Mouse (Mus musculus): ENCODE measurements around the gene Prnd.

Gene Prnd

GRCm38 (mm10) chr2:131952961-131953538 lies 2.4 kb downstream of the Prnd start:
- CTCF ChIA-PET, result interaction anchor here (0.5 to 1.9 kb wide), 15 partner anchors 13 to 773 kb away, joined by 3 to 9 read pairs (median 4); no protein-coding TSS in a partner anchor
- POLR2A ChIA-PET, result interaction anchor here in 3 of 4 experiments (0.6 to 2.3 kb wide), 15 partner anchors 17 to 453 kb away, joined by 3 to 8 read pairs (median 4); partner anchors contain the start of genes Prn (in 2 of the 3), Prnp (in 2 of the 3), Pcna (in 1 of the 3) and Rassf2 (in 1 of the 3)

GRCm38 (mm10) chr2:131953711-131954110 lies 3.0 kb downstream of the Prnd start:
- POLR2A ChIA-PET, result interaction anchor here in 3 of 4 experiments (0.6 to 2.3 kb wide), 16 partner anchors 17 to 453 kb away, joined by 3 to 8 read pairs (median 4); partner anchors contain the start of genes Prn (in 2 of the 3), Prnp (in 2 of the 3), Pcna (in 1 of the 3) and Rassf2 (in 1 of the 3)

GRCm38 (mm10) chr2:131954835-131955234 lies 4.2 kb downstream of the Prnd start:
- ChIA-PET CTCF (no interaction called here), POLR2A (interaction anchor here in 1 of 4 experiments (1.5 kb wide), 1 partner anchor 149 kb away, joined by 3 read pairs; no protein-coding TSS in a partner anchor)

More at GRCm38 (mm10) chr2:131953711-131954110, 3.0 kb downstream of the Prnd start:
- CTCF ChIA-PET, result interaction anchor here (0.5 to 1.9 kb wide), 14 partner anchors 13 to 773 kb away, joined by 3 to 9 read pairs (median 4); no protein-coding TSS in a partner anchor

- ChIA-PET POLR2A (no interaction called here), CTCF (no interaction called here)
Measured at GRCm38 (mm10) chr2:131955264-131955663, 4.6 kb downstream of the Prnd start.

- CTCF ChIA-PET, result interaction anchor here in 3 of 4 experiments (0.6 to 1.7 kb wide), 6 partner anchors 17 to 306 kb away, joined by 3 to 4 read pairs (median 3); partner anchors contain the start of genes Cds2 (in 1 of the 3), Prn (in 1 of the 3) and Prnp (in 1 of the 3)
Measured at GRCm38 (mm10) chr2:131956336-131957256, 5.9 kb downstream of the Prnd start.

GRCm38 (mm10) chr2:131957731-131958222 lies 7.1 kb downstream of the Prnd start:
- ChIA-PET POLR2A (interaction anchor here in 2 of 4 experiments (1.1 to 3.5 kb wide), 6 partner anchors 24 to 166 kb away, joined by 3 to 10 read pairs (median 4); no protein-coding TSS in a partner anchor), CTCF (interaction anchor here in 3 of 4 experiments (0.8 to 1.7 kb wide), 5 partner anchors 25 to 903 kb away, joined by 3 to 4 read pairs (median 3); no protein-coding TSS in a partner anchor)

More at GRCm38 (mm10) chr2:131956336-131957256, 5.9 kb downstream of the Prnd start:
- POLR2A ChIA-PET, result interaction anchor here in 3 of 4 experiments (0.7 to 3.5 kb wide), 11 partner anchors 21 to 1940 kb away, joined by 3 to 10 read pairs (median 3); partner anchors contain the start of gene Rassf2 (in 1 of the 3)

- ChIA-PET POLR2A (interaction anchor here in 1 of 4 experiments (3.3 kb wide), 1 partner anchor 9 kb away, joined by 8 read pairs; no protein-coding TSS in a partner anchor), CTCF (interaction anchor here in 1 of 4 experiments (1.0 kb wide), 1 partner anchor 12 kb away, joined by 3 read pairs; no protein-coding TSS in a partner anchor)
Measured at GRCm38 (mm10) chr2:131961671-131962070, 11.0 kb downstream of the Prnd start.

- ChIA-PET POLR2A (interaction anchor here in 3 of 4 experiments (0.6 to 1.7 kb wide), 4 partner anchors 8 to 220 kb away, joined by 3 to 8 read pairs (median 4); no protein-coding TSS in a partner anchor), CTCF (interaction anchor here in 2 of 4 experiments (0.6 to 1.0 kb wide), 3 partner anchors 65 to 269 kb away, joined by 3 to 4 read pairs (median 3); no protein-coding TSS in a partner anchor)
Measured at GRCm38 (mm10) chr2:131970597-131970996, 19.9 kb downstream of the Prnd start.

GRCm38 (mm10) chr2:131971098-131971497 lies 20.4 kb downstream of the Prnd start:
- ChIA-PET POLR2A (interaction anchor here in 3 of 4 experiments (0.6 to 1.7 kb wide), 4 partner anchors 7 to 221 kb away, joined by 3 to 8 read pairs (median 4); no protein-coding TSS in a partner anchor), CTCF (interaction anchor here in 1 of 4 experiments (1.0 kb wide), 1 partner anchor 128 kb away, joined by 3 read pairs; no protein-coding TSS in a partner anchor)

- ChIA-PET CTCF (interaction anchor here in 2 of 4 experiments (0.7 to 1.5 kb wide), 6 partner anchors 14 to 431 kb away, joined by 3 to 4 read pairs (median 4); partner anchors contain the start of gene Rassf2 (in 1 of the 2)), POLR2A (interaction anchor here in 1 of 4 experiments (0.6 to 1.1 kb wide), 2 partner anchors 59 to 66 kb away, joined by 3 to 4 read pairs; no protein-coding TSS in a partner anchor)
Measured at GRCm38 (mm10) chr2:131976663-131977062, 26.0 kb downstream of the Prnd start.

- ChIA-PET POLR2A (interaction anchor here in 2 of 4 experiments (0.6 to 3.2 kb wide), 9 partner anchors 14 to 258 kb away, joined by 3 to 10 read pairs (median 4); partner anchors contain the start of gene Rassf2 (in 1 of the 2)), CTCF (interaction anchor here (0.6 to 4.1 kb wide), 6 partner anchors 133 to 258 kb away, joined by 3 to 27 read pairs (median 4); no protein-coding TSS in a partner anchor)
Measured at GRCm38 (mm10) chr2:131980866-131981265, 30.2 kb downstream of the Prnd start.

- POLR2A ChIA-PET, result interaction anchor here in 3 of 4 experiments (0.6 to 3.2 kb wide), 15 partner anchors 10 to 486 kb away, joined by 3 to 10 read pairs (median 4); partner anchors contain the start of genes Prn (in 1 of the 3) and Prnp (in 1 of the 3)
- CTCF ChIA-PET, result interaction anchor here (0.5 to 4.1 kb wide), 41 partner anchors 10 to 1089 kb away, joined by 3 to 30 read pairs (median 4); partner anchors contain the start of genes Rassf2 (in 2 of the 4) and Prnd (in 1 of the 4)
Measured at GRCm38 (mm10) chr2:131982546-131983196, 32.0 kb downstream of the Prnd start.

GRCm38 (mm10) chr2:131987950-131988349 lies 37.3 kb downstream of the Prnd start:
- ChIA-PET CTCF (interaction anchor here in 3 of 4 experiments (0.7 to 2.1 kb wide), 5 partner anchors 123 to 148 kb away, joined by 3 to 7 read pairs (median 3); no protein-coding TSS in a partner anchor), POLR2A (interaction anchor here in 2 of 4 experiments (0.9 to 1.3 kb wide), 4 partner anchors 32 to 148 kb away, joined by 3 read pairs; no protein-coding TSS in a partner anchor)

GRCm38 (mm10) chr2:131988550-131988949 lies 37.9 kb downstream of the Prnd start:
- ChIA-PET POLR2A (interaction anchor here in 2 of 4 experiments (0.6 to 1.3 kb wide), 5 partner anchors 32 to 223 kb away, joined by 3 read pairs; no protein-coding TSS in a partner anchor), CTCF (interaction anchor here in 3 of 4 experiments (0.6 to 2.1 kb wide), 5 partner anchors 123 to 164 kb away, joined by 3 to 7 read pairs (median 3); no protein-coding TSS in a partner anchor)

GRCm38 (mm10) chr2:131992487-131992886 lies 41.8 kb downstream of the Prnd start:
- POLR2A ChIA-PET, result interaction anchor here in 3 of 4 experiments (0.6 to 2.9 kb wide), 7 partner anchors 10 to 841 kb away, joined by 3 to 11 read pairs (median 4); partner anchors contain the start of gene Rassf2 (in 1 of the 3)
- CTCF ChIA-PET, result interaction anchor here in 3 of 4 experiments (0.6 to 1.5 kb wide), 4 partner anchors 10 to 937 kb away, joined by 3 to 4 read pairs (median 4); no protein-coding TSS in a partner anchor

GRCm38 (mm10) chr2:131993151-131993550 lies 42.5 kb downstream of the Prnd start:
- ChIA-PET POLR2A (interaction anchor here in 2 of 4 experiments (0.7 to 2.9 kb wide), 6 partner anchors 11 to 243 kb away, joined by 3 to 11 read pairs (median 4); partner anchors contain the start of gene Rassf2 (in 1 of the 2)), CTCF (interaction anchor here in 2 of 4 experiments (0.6 to 1.5 kb wide), 2 partner anchors 11 to 938 kb away, joined by 4 read pairs; no protein-coding TSS in a partner anchor)

Measured in embryonic stem cell, embryonic (primary cell).